Mouse (Mus musculus) CD4-positive, CD25-positive, alpha-beta regulatory T cell (primary cell): ENCODE results near the gene Olfr898. TPM values are rescaled to one million over a fixed set of nuclear protein-coding genes. Genes with fewer than 3 reads are reported as not detected.

Source experiments
- polyA plus RNA-seq: library from polyadenylated mRNA; unstranded; fragments of 100-300 nt; shearing (Covaris generic); gene quantifications from one replicate; pipeline ENCODE4 v1.2.1, GENCODE M21; 2017

The Olfr898 gene
- polyA plus RNA-seq, result 0.12 TPM

DNA sequence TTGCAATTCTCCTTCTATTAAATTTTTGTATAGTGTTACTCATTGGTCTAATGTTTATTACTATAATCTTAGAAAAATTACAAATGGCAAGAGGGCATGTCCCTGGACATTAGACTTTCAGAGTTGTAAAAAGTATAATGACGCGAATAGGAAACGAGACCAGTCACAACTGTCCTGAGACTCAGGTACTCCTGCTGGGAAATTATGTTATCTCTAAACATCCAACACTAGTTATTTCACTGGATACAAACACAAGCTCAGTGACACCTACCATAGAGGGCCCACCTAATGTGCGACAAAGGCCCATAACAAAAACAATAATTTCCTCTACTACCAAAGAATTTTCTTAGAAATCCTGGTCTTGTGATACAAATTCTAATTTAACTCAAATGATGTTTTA is at the start of gene Olfr898:
Gene Olfr898, plus strand, starts transcription at position 301 of the 400 bp plus-strand sequence.

GRCm38 (mm10) chr9:38328760-38329159 is 19.5 kb upstream of the Olfr898 start, which contains the start of gene Olfr25:
Gene Olfr25 (plus strand): TSS chr9:38329060.

GRCm38 (mm10) chr9:38366596-38366995 is 18.4 kb downstream of the Olfr898 start, which contains the start of gene Olfr250:
Gene Olfr250 (plus strand): TSS chr9:38366896.

DNA sequence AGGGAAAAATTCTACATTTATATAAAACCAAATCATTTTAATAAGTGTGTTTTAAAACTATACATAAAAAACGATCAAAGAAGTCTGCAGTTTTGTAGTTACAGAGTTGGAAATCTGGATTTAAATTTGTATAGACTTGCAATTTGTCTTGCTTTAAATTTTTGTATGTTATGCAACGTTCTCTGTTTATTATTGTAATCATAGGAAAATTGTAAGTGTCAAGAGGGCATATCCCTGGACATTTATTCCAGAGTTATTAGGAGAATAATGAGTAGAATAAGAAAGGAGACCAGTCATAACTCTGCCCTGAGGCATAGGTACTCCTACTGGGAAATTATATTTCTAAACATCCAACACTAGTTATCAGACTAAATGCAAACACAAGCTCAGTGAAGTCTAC is 28.6 kb downstream of the Olfr898 start, which contains the start of gene Olfr251:
Gene Olfr251, plus strand, starts transcription at position 301 of the 400 bp plus-strand sequence.

GRCm38 (mm10) chr9:38401398-38401797 is 53.2 kb downstream of the Olfr898 start, which contains the start of gene Olfr147:
Gene Olfr147 (plus strand): TSS chr9:38401698.

Other genes starting within 250 kb of the Olfr898 start
- 0.10 TPM for gene Olfr888, start 240.3 kb upstream of the Olfr898 start, polyA plus RNA-seq
- 0.11 TPM for gene Olfr889, start 233.2 kb upstream of the Olfr898 start, polyA plus RNA-seq
- gene Olfr890, start 205.9 kb upstream of the Olfr898 start, polyA plus RNA-seq, result 0.04 TPM
- gene Olfr891, start 167.6 kb upstream of the Olfr898 start, polyA plus RNA-seq, result not detected
- gene Olfr893, start 140.0 kb upstream of the Olfr898 start, polyA plus RNA-seq, result not detected
- gene Olfr894, start 130.4 kb upstream of the Olfr898 start, polyA plus RNA-seq, result not detected
- gene Olfr143, start 95.6 kb upstream of the Olfr898 start, polyA plus RNA-seq, result not detected
- not detected for gene Olfr895, start 80.6 kb upstream of the Olfr898 start, polyA plus RNA-seq
- gene Olfr896-ps1, start 57.3 kb upstream of the Olfr898 start, polyA plus RNA-seq, result not detected
- 0.07 TPM for gene Olfr25, start 19.4 kb upstream of the Olfr898 start, polyA plus RNA-seq
- gene Olfr250, start 18.5 kb downstream of the Olfr898 start, polyA plus RNA-seq, result 0.06 TPM
- 0.08 TPM for gene Olfr251, start 28.7 kb downstream of the Olfr898 start, polyA plus RNA-seq
- 0.14 TPM for gene Olfr147, start 53.3 kb downstream of the Olfr898 start, polyA plus RNA-seq
- not detected for gene Olfr901, start 81.0 kb downstream of the Olfr898 start, polyA plus RNA-seq
- not detected for gene Olfr902, start 99.2 kb downstream of the Olfr898 start, polyA plus RNA-seq
- gene Olfr904, start 114.7 kb downstream of the Olfr898 start, polyA plus RNA-seq, result 0.07 TPM
- 0.14 TPM for gene Olfr905, start 122.7 kb downstream of the Olfr898 start, polyA plus RNA-seq
- gene Olfr906, start 138.7 kb downstream of the Olfr898 start, polyA plus RNA-seq, result not detected
- not detected for gene Olfr907, start 147.4 kb downstream of the Olfr898 start, polyA plus RNA-seq
- gene Olfr911-ps1, start 173.2 kb downstream of the Olfr898 start, polyA plus RNA-seq, result not detected
- gene Olfr910, start 189.4 kb downstream of the Olfr898 start, polyA plus RNA-seq, result not detected
- 0.08 TPM for gene Olfr912, start 231.8 kb downstream of the Olfr898 start, polyA plus RNA-seq
- not detected for gene Olfr913, start 244.3 kb downstream of the Olfr898 start, polyA plus RNA-seq